Mouse (Mus musculus) ovary, postnatal 14 days (tissue): ENCODE data around the gene Slc36a1.

Source experiments
- DNase-seq: peaks from one replicate; pipeline ENCODE4 v3.0.0; 2022; ENCODE audit warnings: low spot score

Gene Slc36a1

GRCm38 (mm10) chr11:55209032-55209431 is 4.9 kb downstream of the Slc36a1 start:
- DNase-seq = no peak

GRCm38 (mm10) chr11:55209626-55210353 is 5.6 kb downstream of the Slc36a1 start:
- DNase-seq = no peak

- no peak for DNase-seq
These were observed 9.4 kb downstream of the Slc36a1 start for GRCm38 (mm10) chr11:55213518-55213917.

- no peak for DNase-seq
These were observed 10.0 kb downstream of the Slc36a1 start for GRCm38 (mm10) chr11:55214161-55214560.

GRCm38 (mm10) chr11:55214978-55215377 is 10.8 kb downstream of the Slc36a1 start:
- no peak for DNase-seq

- DNase-seq = no peak
These were observed 11.9 kb downstream of the Slc36a1 start for GRCm38 (mm10) chr11:55216061-55216460.

GRCm38 (mm10) chr11:55216830-55217229 is 12.7 kb downstream of the Slc36a1 start:
- no peak for DNase-seq

- DNase-seq = no peak
These were observed 13.3 kb downstream of the Slc36a1 start for GRCm38 (mm10) chr11:55217418-55217817.

- DNase-seq = no peak
These were observed 13.7 kb downstream of the Slc36a1 start for GRCm38 (mm10) chr11:55217880-55218279.

- DNase-seq = no peak
These were observed 14.3 kb downstream of the Slc36a1 start for GRCm38 (mm10) chr11:55218473-55218872.

GRCm38 (mm10) chr11:55221306-55221705 is 17.2 kb downstream of the Slc36a1 start:
- DNase-seq = no peak

- no peak for DNase-seq
These were observed 26.9 kb downstream of the Slc36a1 start for GRCm38 (mm10) chr11:55231034-55231433.

- no peak for DNase-seq
These were observed 30.1 kb downstream of the Slc36a1 start for GRCm38 (mm10) chr11:55234288-55234687.

GRCm38 (mm10) chr11:55234791-55235190 is 30.6 kb downstream of the Slc36a1 start:
- DNase-seq = no peak

GRCm38 (mm10) chr11:55236815-55237214 is 32.7 kb downstream of the Slc36a1 start:
- DNase-seq = no peak

- no peak for DNase-seq
These were observed 35.3 kb downstream of the Slc36a1 start for GRCm38 (mm10) chr11:55239496-55239895.

GRCm38 (mm10) chr11:55240556-55240955 is 36.4 kb downstream of the Slc36a1 start:
- peak; percentile 63 for DNase-seq

GRCm38 (mm10) chr11:55250527-55250926 is 46.4 kb downstream of the Slc36a1 start:
- no peak for DNase-seq

GRCm38 (mm10) chr11:55253391-55253790 is 49.2 kb downstream of the Slc36a1 start:
- DNase-seq = no peak

- DNase-seq = no peak
These were observed 57.0 kb downstream of the Slc36a1 start for GRCm38 (mm10) chr11:55261105-55261504.

GRCm38 (mm10) chr11:55262000-55262399 is 57.9 kb downstream of the Slc36a1 start:
- no peak for DNase-seq

GRCm38 (mm10) chr11:55264318-55264717 is 60.2 kb downstream of the Slc36a1 start:
- no peak for DNase-seq

GRCm38 (mm10) chr11:55265647-55266046 is 61.5 kb downstream of the Slc36a1 start:
- DNase-seq = no peak

GRCm38 (mm10) chr11:55268580-55268979 is 64.4 kb downstream of the Slc36a1 start:
- no peak for DNase-seq
